Mouse (Mus musculus) CD4-positive, CD25-positive, alpha-beta regulatory T cell, adult 4 months (primary cell): ENCODE measurements around the gene Hspa8. TPM values are rescaled to one million over a fixed set of nuclear protein-coding genes. Genes with fewer than 3 reads are reported as not detected.

Experiments used
- ATAC-seq: one replicate; pipeline ENCODE4 v1.8.0; 2017
- polyA plus RNA-seq, 2 experiments: library from polyadenylated mRNA; unstranded; fragments of 100-300 nt; shearing (Covaris generic); gene quantifications; one replicate each; pipeline ENCODE4 v1.2.1; 2017

Hspa8 gene
- polyA plus RNA-seq, 2 experiments from 2014 or later, result 3,203 to 3,707 TPM

- no peak for ATAC-seq
Measured at GRCm38 (mm10) chr9:40811860-40812259, 11.1 kb downstream of the Hspa8 start.

- ATAC-seq, result peak; percentile 92
Measured at GRCm38 (mm10) chr9:40814060-40814459, 13.3 kb downstream of the Hspa8 start.

- ATAC-seq, result no peak
Measured at GRCm38 (mm10) chr9:40817325-40818028, 16.7 kb downstream of the Hspa8 start.

- ATAC-seq, result no peak
Measured at GRCm38 (mm10) chr9:40825601-40826000, 24.8 kb downstream of the Hspa8 start.

- no peak for ATAC-seq
Measured at GRCm38 (mm10) chr9:40827366-40827765, 26.6 kb downstream of the Hspa8 start.

- ATAC-seq, result peak; percentile 49
Measured at GRCm38 (mm10) chr9:40834569-40834968, 33.8 kb downstream of the Hspa8 start.

- no peak for ATAC-seq
Measured at GRCm38 (mm10) chr9:40836681-40837080, 35.9 kb downstream of the Hspa8 start.

- no peak for ATAC-seq
Measured at GRCm38 (mm10) chr9:40839662-40840061, 38.9 kb downstream of the Hspa8 start.

GRCm38 (mm10) chr9:40851515-40851914 is 50.7 kb downstream of the Hspa8 start:
- ATAC-seq, result no peak

- no peak for ATAC-seq
Measured at GRCm38 (mm10) chr9:40858461-40859160, 57.8 kb downstream of the Hspa8 start.

- ATAC-seq, result no peak
Measured at GRCm38 (mm10) chr9:40859196-40859595, 58.4 kb downstream of the Hspa8 start.

Other genes with a start within 250 kb of the Hspa8 start
- gene Gm21915, start 130.4 kb upstream of the Hspa8 start, polyA plus RNA-seq, result not detected
- gene Clmp, start 115.0 kb upstream of the Hspa8 start, polyA plus RNA-seq, result under 1 TPM in 1 of 2 experiments, not detected in 1; 0.42 TPM
- not detected for gene Bsx, start 73.1 kb downstream of the Hspa8 start, polyA plus RNA-seq
- gene Jhy, start 163.1 kb downstream of the Hspa8 start, polyA plus RNA-seq, result not detected
- gene Crtam, start 203.6 kb downstream of the Hspa8 start, polyA plus RNA-seq, result 1 to 10 TPM; 1.1 to 1.2 TPM